Mouse (Mus musculus): ENCODE data around the gene St6gal1. TPM values are rescaled to one million over a fixed set of nuclear protein-coding genes. Genes with fewer than 3 reads are reported as not detected.

St6gal1 gene
- total RNA-seq (2023): 10 to 100 TPM; 22.0 to 38.8 TPM

DNA sequence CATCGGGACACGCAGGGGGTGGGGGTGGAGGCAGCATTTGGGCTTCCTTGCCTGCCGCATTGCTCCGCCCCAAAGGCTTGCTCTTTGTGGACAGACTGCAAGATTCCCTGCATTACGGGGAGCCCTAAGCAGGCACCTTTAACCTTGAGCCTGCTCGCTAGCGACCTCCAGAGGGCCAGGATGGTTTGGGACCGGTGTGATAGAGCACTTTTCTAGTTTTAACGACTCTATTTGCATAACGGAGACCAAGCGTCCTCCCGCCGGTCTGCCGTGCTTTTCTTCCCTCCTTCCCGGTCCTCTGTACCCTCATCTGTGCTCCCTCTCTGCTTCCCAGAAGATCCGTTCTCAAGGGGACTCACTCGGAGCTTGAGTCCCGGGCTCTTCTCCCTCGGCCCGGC lies at the start of gene St6gal1:
TSS of gene St6gal1 (plus strand) at position 70 of the 398 bp plus-strand sequence.

Other genes with a start within 250 kb of the St6gal1 start
- gene Kng2, start 195.3 kb upstream of the St6gal1 start, total RNA-seq (2023): not detected
- gene Kng1, start 166.9 kb upstream of the St6gal1 start, total RNA-seq (2023): not detected
- gene Eif4a2, start 117.3 kb upstream of the St6gal1 start, total RNA-seq (2023): 100 to 1,000 TPM; 690 to 724 TPM
- gene Rfc4, start 97.0 kb upstream of the St6gal1 start, total RNA-seq (2023): 1 to 10 TPM; 4.4 to 4.8 TPM
- gene Adipoq, start 78.2 kb upstream of the St6gal1 start, total RNA-seq (2023): not detected
- gene Rtp1, start 204.4 kb downstream of the St6gal1 start, total RNA-seq (2023): not detected